Mouse (Mus musculus) hindbrain, embryonic 15.5 days (tissue): ENCODE results near the gene Ppp6r3. TPM values are rescaled to one million over a fixed set of nuclear protein-coding genes. Genes with fewer than 3 reads are reported as not detected.
"Not testable (repeated sequence)": the region's sequence is repeated elsewhere in the genome, so short reads cannot be mapped to it uniquely, and the experiment has no call there.

ENCODE experiments used
- ATAC-seq: fragments of 200-750 bp; cut with Nextera tagmentation; 2 replicates; pipeline ENCODE4 v1.8.0; 2017; ENCODE audit warnings: low read depth, moderate number of reproducible peaks, moderate TSS enrichment; ENCODE audit not compliant: low FRiP score
- H3K27ac ChIP-seq: fragments of 300-500 bp; sonication (generic); replicated peaks from 2 replicates; pipeline ENCODE4 v1.5.1; 2015; ENCODE audit warnings: mild to moderate bottlenecking, inconsistent platforms
- H3K27me3 ChIP-seq: fragments of 300-500 bp; sonication (generic); 2 replicates; pipeline ENCODE4 v1.6.1; 2015; ENCODE audit warnings: control low read depth, inconsistent platforms
- H3K36me3 ChIP-seq: fragments of 300-500 bp; sonication (generic); 2 replicates; pipeline ENCODE4 v1.6.1; 2015; ENCODE audit warnings: control low read depth, inconsistent platforms
- H3K4me1 ChIP-seq: fragments of 300-500 bp; sonication (generic); replicated peaks from 2 replicates; pipeline ENCODE4 v1.6.1; 2015; ENCODE audit warnings: control low read depth, inconsistent platforms
- H3K4me2 ChIP-seq: fragments of 300-500 bp; sonication (generic); 2 replicates; pipeline ENCODE4 v1.6.1; 2015; ENCODE audit warnings: moderate library complexity, mild to moderate bottlenecking, inconsistent platforms
- H3K4me3 ChIP-seq: fragments of 300-500 bp; sonication (generic); 2 replicates; pipeline ENCODE4 v1.5.1; 2015; ENCODE audit warnings: mild to moderate bottlenecking, inconsistent platforms
- H3K9ac ChIP-seq: fragments of 300-500 bp; sonication (generic); 2 replicates; pipeline ENCODE4 v1.6.1; 2015; ENCODE audit warnings: inconsistent platforms
- H3K9me3 ChIP-seq: fragments of 300-500 bp; sonication (generic); 2 replicates; pipeline ENCODE4 v1.6.1; 2016; ENCODE audit warnings: control low read depth, inconsistent platforms
- WGBS: fragments of 180-500 bp; shearing (Covaris S2); methylation state at CpG from one replicate; pipeline ENCODE4 v1.1.7; 2015; 5-methylcytosine and 5-hydroxymethylcytosine counted together
- polyA plus RNA-seq: library from polyadenylated mRNA; unstranded; fragments of >200 nt; fragmentation: Nextera tagmentation; extraction: Ambion mirVana; gene quantifications from 2 replicates; pipeline ENCODE4 v1.2.1, GENCODE M21; 2015

The Ppp6r3 gene
- polyA plus RNA-seq, 1 experiment from 2014 or later, result 56.7 TPM

DNA sequence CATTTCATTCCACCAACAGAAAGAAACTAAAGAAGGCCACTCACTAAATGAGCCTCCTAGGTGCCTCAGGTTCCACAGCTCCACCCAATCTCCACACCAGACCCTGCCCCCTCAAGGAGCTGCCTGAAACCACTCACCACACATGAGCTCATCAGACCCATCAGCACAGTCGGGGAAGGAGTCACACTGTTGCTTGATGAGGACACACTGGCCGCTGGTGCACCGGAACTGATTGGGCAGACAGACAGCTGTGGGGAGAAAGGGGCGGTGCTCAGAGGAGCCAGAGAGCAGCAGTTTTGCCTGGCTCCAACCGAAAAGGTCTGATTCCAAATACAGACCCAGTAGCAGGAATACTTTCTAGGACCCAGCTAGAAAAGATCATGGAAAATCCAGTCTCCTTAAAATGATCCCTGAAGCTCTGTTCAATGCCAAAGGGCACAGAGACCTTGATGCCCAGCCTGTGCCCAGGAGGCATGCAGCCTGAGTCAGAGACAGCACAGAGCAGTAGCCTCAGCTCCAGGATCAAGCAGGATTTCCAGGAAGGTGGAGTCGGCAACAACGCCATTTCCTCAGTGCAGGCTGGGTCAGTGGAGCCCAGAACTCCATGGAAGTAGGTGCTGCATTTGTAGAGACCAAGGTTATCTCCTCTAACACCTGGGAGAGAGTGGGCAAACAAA is 18.0 kb upstream of the Ppp6r3 start:
- no peaks in the 10 kb centered on the region for H3K9me3 ChIP-seq
- H3K27me3 ChIP-seq, result no peaks in the 10 kb centered on the region
- H3K4me1 ChIP-seq, result no peaks in the 10 kb centered on the region
- no peak overlapping the region for H3K4me2 ChIP-seq
- H3K36me3 ChIP-seq, result no peaks in the 10 kb centered on the region
- ATAC-seq, result no peak
- no peak overlapping the region for H3K4me3 ChIP-seq
- no peak overlapping the region for H3K27ac ChIP-seq
- WGBS, result 87% methylated on average over 7 of the region's 7 CpGs
- H3K9ac ChIP-seq, result no peak overlapping the region

DNA sequence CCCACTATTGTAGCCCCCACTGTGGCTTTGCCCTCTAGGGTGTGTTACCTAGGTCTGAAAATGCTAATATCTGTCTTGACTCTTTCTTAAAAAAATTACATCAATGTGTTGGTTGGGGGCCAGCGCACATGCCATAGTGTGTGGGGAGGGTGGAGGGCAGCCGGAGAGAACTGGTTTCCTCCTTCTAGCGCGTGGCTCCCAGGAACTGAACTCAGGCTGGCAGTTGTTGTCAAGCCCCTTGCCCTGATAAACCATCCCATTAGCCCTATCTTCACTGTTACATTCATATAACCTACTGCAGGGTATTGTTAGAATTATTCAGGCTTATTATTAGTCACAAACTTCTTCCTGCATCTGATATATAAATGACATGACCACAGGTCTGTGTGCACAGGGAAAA is 14.4 kb upstream of the Ppp6r3 start:
- Histone ChIP-seq H3K9ac (no peak overlapping the region), H3K4me2 (no peak overlapping the region), H3K27me3 (no peaks in the 10 kb centered on the region), H3K4me3 (no peak overlapping the region), H3K27ac (no peak overlapping the region), H3K36me3 (no peaks in the 10 kb centered on the region), H3K9me3 (no peaks in the 10 kb centered on the region), H3K4me1 (no peaks in the 10 kb centered on the region)
- no peak for ATAC-seq
- 98% methylated on average over 4 of the region's 4 CpGs for WGBS

DNA sequence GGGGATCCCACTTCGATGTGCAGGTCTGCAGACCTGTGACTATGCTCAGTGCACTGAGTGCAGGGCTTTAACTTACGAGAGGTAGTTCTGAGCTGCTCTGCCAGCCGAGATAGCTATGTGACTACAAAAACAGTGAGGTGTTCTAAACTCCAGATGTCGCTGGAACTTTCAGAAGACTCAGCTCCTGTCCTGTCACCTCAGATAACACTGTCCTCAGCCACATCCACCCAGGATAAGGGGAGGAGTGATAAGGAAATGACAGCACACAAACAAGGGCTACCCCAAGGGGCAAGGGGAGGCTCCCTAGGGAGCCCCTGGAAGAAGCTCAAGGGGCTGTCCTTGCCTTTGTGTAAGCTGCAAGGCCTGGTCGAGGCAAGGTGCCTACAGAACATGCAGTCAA is 14.0 kb upstream of the Ppp6r3 start:
- H3K27me3 ChIP-seq, result no peaks in the 10 kb centered on the region
- no peaks in the 10 kb centered on the region for H3K9me3 ChIP-seq
- no peak overlapping the region for H3K4me2 ChIP-seq
- H3K36me3 ChIP-seq, result no peaks in the 10 kb centered on the region
- no peak overlapping the region for H3K9ac ChIP-seq
- no peak for ATAC-seq
- 89% methylated on average over 5 of the region's 5 CpGs for WGBS
- H3K4me3 ChIP-seq, result no peak overlapping the region
- no peaks in the 10 kb centered on the region for H3K4me1 ChIP-seq
- no peak overlapping the region for H3K27ac ChIP-seq

DNA sequence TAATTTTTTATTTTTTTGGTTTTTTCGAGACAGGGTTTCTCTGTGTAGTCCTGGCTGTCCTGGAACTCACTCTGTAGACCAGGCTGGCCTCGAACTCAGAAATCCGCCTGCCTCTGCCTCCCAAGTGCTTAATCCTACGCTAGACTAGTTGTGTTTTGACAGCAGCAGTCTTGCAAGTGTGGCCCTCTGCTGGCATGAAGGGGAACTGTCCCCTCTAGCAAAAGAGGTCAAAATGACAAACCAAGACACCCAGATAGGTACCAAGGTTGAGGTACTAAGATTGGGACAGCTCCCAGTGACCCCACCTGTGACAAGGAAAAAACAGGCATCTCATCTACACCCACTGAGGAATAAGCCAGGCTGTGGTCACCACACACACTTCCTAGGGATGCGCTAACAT is 12.2 kb upstream of the Ppp6r3 start:
- not testable (repeated sequence) for H3K27me3 ChIP-seq, H3K36me3 ChIP-seq, H3K4me1 ChIP-seq, ATAC-seq, H3K9me3 ChIP-seq, H3K4me2 ChIP-seq, H3K9ac ChIP-seq, H3K4me3 ChIP-seq, H3K27ac ChIP-seq
- WGBS, result 95% methylated on average over 5 of the region's 5 CpGs

DNA sequence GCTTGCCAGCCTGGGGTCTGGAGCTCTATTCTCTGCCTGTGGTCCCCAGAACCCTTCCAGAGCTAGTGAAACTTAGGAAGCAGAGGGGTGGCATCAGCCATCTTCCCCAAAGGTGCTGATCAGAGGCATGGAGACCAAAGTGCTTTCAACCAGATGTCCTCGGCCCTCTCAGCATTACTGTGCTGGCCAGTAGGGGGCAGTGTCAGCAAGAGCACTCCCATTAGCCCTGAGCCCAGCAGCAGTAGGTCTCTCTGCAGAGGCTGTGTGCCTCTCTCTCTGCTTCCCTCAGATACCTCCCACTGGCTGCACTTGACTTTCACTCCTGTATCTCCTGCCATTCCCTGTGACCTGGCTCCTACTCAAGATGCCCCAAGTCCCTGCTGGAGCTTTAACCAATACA is 11.0 kb upstream of the Ppp6r3 start:
- Histone ChIP-seq H3K4me2 (no peak overlapping the region), H3K4me3 (no peak overlapping the region), H3K36me3 (no peaks in the 10 kb centered on the region), H3K9ac (no peak overlapping the region), H3K27me3 (no peaks in the 10 kb centered on the region), H3K4me1 (no peaks in the 10 kb centered on the region), H3K27ac (no peak overlapping the region), H3K9me3 (no peaks in the 10 kb centered on the region)
- WGBS, result 21% methylated on average over 1 of the region's 1 CpGs
- ATAC-seq, result no peak

DNA sequence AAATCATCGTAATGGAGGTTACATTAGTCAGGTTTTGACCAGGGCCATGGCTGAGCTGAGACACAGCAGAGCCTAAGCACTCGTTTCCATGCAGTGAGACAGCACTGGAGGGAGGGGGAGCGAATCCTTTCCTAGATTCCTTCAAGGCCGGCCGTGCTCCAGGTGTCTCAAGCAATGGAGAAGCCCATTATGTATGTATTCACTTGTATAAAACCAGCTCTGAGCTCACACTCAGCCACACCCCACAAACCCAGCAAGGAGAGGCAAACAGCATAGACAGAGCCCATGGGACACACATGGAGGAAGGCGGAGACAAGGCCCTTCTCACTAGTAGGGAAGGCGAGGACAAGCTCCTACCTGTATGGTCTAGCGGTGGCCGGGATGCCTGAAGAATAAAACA is 10.5 kb upstream of the Ppp6r3 start:
- Histone ChIP-seq H3K9me3 (no peaks in the 10 kb centered on the region), H3K36me3 (no peaks in the 10 kb centered on the region), H3K4me1 (no peaks in the 10 kb centered on the region), H3K4me2 (no peak overlapping the region), H3K4me3 (no peak overlapping the region), H3K27me3 (no peaks in the 10 kb centered on the region), H3K27ac (no peak overlapping the region), H3K9ac (no peak overlapping the region)
- 93% methylated on average over 9 of the region's 9 CpGs for WGBS
- no peak for ATAC-seq

DNA sequence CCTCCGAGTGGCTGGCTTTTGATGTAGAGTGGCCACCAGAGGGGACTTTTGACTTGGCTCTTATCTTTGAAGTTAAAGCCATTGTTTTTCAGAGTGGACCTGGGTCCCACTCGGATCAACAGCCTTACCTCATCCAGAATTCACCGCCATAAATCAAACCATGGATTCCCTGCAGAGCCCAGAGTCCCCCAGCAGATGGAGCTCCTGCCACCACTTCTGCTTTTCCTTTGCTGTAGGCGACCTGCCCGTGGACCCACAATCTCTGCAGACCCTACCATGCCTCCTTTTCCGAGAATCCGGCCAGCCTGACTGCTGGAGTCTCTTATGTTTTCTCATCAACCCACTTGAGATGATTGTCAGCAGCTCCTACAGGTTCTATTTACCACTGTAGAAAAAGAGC is 5.8 kb upstream of the Ppp6r3 start:
- no peak overlapping the region for H3K27ac ChIP-seq
- H3K4me1 ChIP-seq, result peaks cover 5% of the 10 kb centered on the region
- WGBS, result 25% methylated on average over 7 of the region's 7 CpGs
- no peaks in the 10 kb centered on the region for H3K9me3 ChIP-seq
- no peak for ATAC-seq
- no peak overlapping the region for H3K4me3 ChIP-seq
- H3K36me3 ChIP-seq, result no peaks in the 10 kb centered on the region
- no peak overlapping the region for H3K9ac ChIP-seq
- no peak overlapping the region for H3K4me2 ChIP-seq
- no peaks in the 10 kb centered on the region for H3K27me3 ChIP-seq

DNA sequence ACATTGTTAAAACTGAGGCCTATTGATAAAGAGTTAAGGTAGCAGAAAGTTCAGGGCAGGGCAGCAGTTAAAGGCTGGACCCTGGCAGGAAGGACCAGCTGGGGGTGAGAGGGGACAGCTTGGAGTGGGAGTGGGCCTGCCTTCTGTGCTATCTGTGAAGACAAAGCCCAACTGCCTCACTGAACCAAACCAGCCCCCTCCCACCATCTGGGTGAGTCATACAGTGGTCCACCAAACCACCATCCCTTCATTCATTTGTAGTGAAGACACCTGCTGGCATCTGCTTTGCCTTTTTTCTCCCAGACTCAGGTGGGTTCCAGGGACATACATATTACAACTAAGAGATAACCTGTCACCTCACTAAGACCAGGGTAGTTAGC is 2.4 kb upstream of the Ppp6r3 start:
- H3K4me2 ChIP-seq, result no peak overlapping the region
- no peak for ATAC-seq
- no peak overlapping the region for H3K27ac ChIP-seq
- H3K4me3 ChIP-seq, result no peak overlapping the region
- peaks cover 23% of the 10 kb centered on the region for H3K4me1 ChIP-seq
- H3K27me3 ChIP-seq, result no peaks in the 10 kb centered on the region
- no peak overlapping the region for H3K9ac ChIP-seq
- H3K36me3 ChIP-seq, result no peaks in the 10 kb centered on the region
- no peaks in the 10 kb centered on the region for H3K9me3 ChIP-seq

DNA sequence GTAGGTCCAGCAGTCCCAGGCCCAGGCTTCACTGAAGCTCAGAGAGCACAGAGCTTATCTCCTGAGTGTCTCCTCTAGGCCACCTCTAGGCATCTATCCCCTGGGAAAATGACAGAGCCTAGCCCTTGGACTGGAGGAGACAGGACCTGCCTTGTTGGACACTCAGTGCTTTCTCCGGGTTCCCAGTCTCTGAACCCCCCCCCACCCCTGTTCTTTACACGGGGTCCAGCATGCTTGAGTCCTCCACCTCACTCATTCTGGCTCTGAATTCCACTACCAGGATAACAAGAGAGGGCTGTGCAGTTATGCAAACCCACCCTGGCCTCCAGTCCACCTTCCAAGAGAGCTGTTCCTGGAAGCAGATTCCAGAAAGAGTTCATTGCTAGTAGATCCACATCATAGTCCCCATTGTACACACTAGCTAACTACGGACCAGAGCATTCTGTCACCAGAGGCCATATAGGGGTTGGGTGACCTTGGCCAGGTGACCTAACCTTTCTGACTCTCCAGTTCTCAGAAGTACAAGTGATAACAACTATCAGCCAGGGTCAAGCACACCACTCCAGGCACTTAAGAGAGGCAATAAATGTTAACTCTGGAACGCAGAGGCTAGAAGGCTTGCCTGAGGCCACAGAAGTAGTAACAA is 1.8 kb upstream of the Ppp6r3 start:
- no peak overlapping the region for H3K4me3 ChIP-seq

DNA sequence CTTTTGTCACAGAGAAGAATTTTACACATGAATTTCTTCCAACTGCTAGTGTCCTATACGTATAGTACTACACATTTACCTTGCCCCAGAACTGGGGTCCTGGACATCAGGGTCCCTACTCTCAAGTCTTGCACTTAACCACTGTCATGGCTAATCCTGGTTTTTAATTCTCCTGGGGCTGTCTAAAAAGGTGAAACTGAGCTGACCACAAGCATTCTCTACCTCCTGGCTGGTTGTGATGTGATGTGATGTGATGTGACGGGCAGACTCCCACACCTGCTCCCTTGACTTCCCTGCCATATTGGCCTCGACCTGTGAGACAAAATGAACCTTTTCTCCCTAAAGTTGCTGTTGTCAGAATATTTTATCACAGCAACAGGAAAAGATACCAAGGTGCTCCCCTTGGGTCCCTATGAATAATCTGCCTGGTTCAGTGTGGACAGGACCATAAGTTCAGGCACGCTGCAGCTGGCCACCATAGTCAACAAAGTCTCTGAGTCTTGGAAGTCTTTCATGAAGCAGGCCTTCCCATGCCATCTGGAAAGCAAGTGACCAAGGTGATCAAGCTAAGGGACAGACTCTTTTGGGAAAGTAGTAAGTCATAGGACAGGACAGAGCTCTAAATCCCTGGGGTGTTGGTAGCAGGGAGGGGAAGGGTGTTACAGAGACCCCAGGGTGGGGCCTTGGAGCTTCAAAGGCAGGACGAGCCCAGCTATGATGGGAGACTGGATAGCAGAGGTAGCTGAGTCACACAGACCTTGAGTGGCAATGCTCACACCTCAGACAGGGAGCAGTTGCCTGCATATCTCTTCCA is 1.1 kb upstream of the Ppp6r3 start:
- peaks cover 27% of the 10 kb centered on the region for H3K4me1 ChIP-seq
- 65% methylated on average over 5 of the region's 5 CpGs for WGBS
- H3K9ac ChIP-seq, result no peak overlapping the region
- H3K9me3 ChIP-seq, result no peaks in the 10 kb centered on the region
- no peaks in the 10 kb centered on the region for H3K36me3 ChIP-seq
- H3K4me2 ChIP-seq, result peak overlapping the region; percentile 64
- peak overlapping the region; percentile 96 for H3K27ac ChIP-seq
- H3K4me3 ChIP-seq, result peak overlapping the region; percentile 74
- 0 out of 2 replicates have a peak, but pooled peaks have one; percentile 1 for ATAC-seq
- no peaks in the 10 kb centered on the region for H3K27me3 ChIP-seq

More for the DNA sequence above, 1.8 kb upstream of the Ppp6r3 start:
- ATAC-seq, result no peak
- Histone ChIP-seq H3K36me3 (no peaks in the 10 kb centered on the region), H3K4me2 (no peak overlapping the region), H3K27ac (0 out of 2 replicates have a peak overlapping the region, but pooled peaks have one; percentile 96), H3K27me3 (no peaks in the 10 kb centered on the region), H3K4me1 (peaks cover 26% of the 10 kb centered on the region), H3K9ac (no peak overlapping the region), H3K9me3 (no peaks in the 10 kb centered on the region)
- WGBS, result 90% methylated on average over 4 of the region's 4 CpGs

DNA sequence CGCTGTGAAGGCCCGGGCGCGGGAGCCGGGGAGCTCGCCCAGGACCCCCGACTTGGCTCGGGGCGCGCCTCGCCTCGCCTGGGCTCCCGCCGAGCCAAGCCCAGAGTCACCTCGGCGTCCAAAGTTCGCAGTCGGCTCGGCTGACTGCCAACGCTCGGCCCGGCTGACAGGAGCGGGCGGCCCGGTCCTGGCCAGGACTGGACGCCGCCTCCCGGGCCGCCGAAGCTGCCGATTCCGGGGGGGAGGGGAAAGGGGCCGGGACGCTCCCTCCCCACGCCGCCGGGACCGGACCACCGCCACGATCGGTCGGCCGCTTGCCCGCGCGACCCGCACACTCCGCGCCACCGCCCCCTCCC is 295 bp downstream of the Ppp6r3 start:
- peak; percentile 37; the same call in 1 of the 2 replicates for ATAC-seq
- peak overlapping the region; percentile 78 for H3K9ac ChIP-seq
- no peaks in the 10 kb centered on the region for H3K27me3 ChIP-seq
- H3K4me1 ChIP-seq, result peaks cover 27% of the 10 kb centered on the region
- peak overlapping the region; percentile 96 for H3K27ac ChIP-seq
- peak overlapping the region; percentile 64 for H3K4me2 ChIP-seq
- no peaks in the 10 kb centered on the region for H3K36me3 ChIP-seq
- 0% methylated on average over 41 of the region's 50 CpGs for WGBS
- no peaks in the 10 kb centered on the region for H3K9me3 ChIP-seq
- peak overlapping the region; percentile 74 for H3K4me3 ChIP-seq

DNA sequence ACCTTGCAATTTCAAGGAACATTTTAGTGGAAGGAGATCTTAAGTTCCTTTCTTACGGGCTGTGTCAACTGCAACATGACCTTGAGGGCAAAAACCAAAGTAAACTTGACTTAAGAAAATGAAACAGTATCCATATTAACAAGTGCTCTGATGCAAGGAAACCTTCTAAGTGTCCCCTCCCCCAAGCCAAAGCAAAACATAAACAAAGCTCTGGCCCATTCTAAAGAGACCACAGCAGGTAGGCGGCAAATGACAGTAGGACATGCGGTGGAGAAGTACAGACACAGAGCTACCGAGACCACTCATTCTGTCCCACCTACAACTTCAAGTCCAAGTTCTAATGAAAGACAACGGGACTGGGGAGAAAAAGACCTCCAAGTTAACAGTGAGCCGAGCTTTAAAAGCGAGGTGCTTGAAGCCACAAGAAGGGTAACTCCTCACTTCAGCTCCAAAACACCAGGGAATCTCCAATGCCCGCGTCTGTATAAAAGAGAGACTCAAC is 905 bp downstream of the Ppp6r3 start:
- Histone ChIP-seq H3K4me2 (peak overlapping the region; percentile 64), H3K9me3 (no peaks in the 10 kb centered on the region), H3K36me3 (no peaks in the 10 kb centered on the region), H3K4me1 (peaks cover 27% of the 10 kb centered on the region), H3K27ac (peak overlapping the region; percentile 96), H3K27me3 (no peaks in the 10 kb centered on the region), H3K4me3 (peak overlapping the region; percentile 74), H3K9ac (peak overlapping the region; percentile 78)
- WGBS, result 3% methylated on average over 9 of the region's 9 CpGs
- no peak for ATAC-seq
